Mouse (Mus musculus) thymus, postnatal 10 days (tissue): ENCODE measurements at regions not wholly inside any gene's neighbourhood (a gene's known extent, or its start where the extent isn't known, plus 50 kb on each side); places are given as distances from the start of the nearest gene placed in this dataset.

Source experiments
- DNase-seq, 2 experiments: peaks; one replicate each; pipeline ENCODE4 v3.0.0; 2021; ENCODE audit warnings: low spot score in 2 of 2

DNA sequence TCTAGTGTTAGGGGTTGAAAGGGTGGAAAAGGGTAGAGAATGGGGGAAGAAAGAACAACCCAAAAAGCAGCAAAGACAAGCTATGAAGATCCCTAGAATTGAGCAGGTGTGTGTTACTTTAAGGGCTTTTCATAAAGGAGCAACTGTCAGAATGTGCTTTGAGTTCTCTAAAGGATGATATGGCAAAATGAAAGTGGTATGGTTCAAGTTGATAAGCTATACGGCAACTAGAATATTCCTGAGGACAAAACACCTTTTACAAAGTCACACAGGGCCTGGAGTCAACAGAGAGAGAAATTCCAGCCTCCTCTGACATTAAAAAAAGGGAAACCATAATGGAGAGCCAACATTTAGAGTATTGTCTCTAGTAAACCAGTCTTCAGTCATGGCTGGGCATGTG is 320.6 kb upstream of the Pard3b start:
- no peak for DNase-seq

DNA sequence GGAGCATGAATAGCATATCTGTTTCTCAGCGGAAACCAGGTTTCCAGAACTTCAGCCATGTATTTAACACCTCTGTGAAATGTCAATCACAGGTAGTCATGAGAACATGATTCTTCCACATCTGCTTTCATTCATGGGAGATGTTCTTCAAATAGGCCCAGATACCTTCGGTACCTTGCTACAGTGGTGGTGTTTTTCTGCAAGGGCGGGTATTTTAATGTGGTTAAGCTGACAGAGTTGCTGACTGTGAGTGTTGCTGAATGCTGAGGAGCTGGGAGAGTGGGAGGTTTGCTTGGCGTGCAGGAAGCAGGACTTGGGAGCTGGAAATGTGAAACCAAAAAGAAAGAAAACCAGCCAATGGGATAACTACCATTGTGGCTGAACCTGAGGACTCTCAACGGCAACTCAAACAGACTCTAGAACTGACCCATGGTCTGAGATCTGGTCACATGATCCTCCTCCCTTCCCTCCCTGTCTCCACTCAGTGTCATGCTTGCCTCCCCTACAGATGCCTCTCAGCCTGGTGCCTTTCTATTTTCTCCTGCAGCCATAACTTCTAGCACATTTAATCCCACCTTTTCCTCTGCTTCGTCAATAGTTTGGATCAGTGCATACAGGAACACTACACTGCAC is 317.0 kb upstream of the Pard3b start:
- no peak for DNase-seq

DNA sequence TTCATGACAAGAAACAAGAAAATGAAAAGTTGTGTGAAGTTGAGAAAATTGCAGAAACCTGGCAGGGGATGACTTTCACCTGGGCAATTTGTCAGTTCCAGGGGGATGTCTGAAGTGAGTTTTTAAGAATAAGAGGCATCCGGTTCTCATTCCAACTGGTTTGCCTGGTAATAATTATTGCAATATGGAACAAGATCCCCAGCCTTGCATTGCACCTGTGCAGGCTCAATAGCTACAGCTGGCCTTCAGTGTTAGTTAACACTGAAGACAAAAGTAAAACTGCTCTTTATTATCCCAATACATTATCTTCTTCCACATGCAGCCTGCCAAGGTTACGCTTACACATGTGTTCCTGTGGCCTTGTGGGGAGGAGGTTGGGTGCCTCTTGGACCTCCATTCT is 307.2 kb upstream of the Pard3b start:
- DNase-seq, result no peak

DNA sequence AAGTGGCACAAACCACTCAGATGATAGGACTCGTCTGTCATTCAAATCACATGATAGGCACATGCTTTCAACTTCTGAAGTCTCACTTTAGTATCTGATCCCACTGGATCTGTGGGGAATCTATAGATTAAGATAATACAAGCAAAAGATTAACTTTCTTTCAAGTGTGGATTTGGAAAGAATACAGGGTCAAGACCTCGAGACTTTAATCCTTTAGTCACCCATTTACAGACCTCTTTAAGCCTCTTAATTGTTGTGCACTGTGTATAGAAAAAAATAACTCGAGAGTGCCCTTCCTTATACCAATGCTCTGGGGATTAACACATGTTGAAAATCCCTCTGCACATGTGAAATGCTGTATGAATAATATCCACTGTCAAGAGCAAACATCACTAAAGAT is 306.7 kb upstream of the Pard3b start:
- DNase-seq, result no peak

DNA sequence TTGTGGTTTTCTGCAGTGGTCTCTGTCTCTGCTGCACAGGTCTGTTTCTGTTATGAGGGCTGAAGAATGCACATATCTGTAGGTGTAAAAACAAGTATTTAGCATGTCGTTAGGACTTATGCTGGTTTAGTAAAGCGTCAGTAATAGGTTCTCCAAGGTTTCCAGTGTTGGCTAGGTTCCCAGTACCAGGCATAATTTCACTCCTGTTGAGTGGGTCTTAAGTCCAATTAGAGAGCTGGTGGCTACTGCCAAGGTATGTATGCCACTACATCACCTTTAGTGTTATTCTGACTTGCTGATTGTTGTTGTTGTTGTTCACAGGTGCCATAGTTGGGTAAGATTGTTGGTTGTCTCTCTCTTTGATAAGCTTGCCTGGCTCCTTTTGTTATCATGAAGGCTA is 302.3 kb upstream of the Pard3b start:
- no peak for DNase-seq

DNA sequence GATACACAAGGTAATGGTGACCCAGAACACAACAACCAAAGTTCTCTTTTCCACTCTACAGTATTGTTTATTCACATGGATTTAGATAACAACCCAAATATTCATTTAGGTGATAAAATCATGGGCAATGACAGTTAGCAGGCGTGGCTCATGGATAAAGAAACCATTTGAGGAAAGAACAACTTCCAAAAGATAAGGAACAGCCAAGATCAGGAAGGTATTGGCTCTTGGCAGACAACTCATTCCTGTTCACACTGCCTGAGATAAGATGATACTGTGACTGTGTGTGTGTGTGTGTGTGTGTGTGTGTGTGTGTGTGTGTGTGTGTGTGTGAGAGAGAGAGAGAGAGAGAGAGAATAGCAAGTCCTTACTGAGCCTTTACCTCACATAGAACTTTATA is 285.7 kb upstream of the Pard3b start:
- DNase-seq, result no peak

DNA sequence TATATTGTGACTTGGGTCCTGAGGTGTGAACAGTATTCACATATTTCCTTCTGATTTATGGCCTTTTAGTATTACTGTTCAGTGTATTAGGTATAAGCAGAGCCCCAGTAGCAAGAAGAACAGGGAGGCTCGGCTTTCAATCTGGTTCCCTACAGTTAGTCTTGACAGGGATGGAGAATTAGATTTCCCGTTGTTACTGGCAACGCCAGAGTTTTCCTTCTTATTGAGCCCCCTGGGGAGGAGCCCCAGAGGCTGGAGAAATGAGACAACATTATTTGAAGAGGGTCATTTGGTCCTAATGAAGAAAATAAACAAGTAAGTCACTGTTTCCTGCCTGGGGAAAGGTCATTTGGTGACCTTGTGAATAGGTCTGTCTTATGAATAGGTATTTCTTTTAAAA is 285.1 kb upstream of the Pard3b start:
- no peak for DNase-seq

DNA sequence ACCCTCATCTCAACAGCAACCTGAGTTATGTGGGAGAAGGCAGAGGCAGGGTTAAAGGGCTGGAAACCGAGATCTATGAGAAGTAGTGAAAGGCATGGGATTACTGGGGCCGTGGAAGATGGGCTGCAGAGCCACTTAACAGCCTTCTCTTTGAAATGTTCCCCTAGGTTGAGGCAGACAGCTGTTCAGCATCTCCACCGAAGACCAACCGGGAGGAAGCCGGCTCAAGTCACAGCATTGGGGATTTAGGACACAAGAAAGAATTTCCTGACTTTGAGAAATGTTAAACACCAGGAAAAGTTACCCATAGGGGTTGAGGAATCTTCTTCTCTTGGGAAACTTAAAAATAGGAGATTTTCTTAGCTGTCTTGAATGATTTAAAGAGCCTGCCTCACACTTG is 283.4 kb upstream of the Pard3b start:
- no peak for DNase-seq

DNA sequence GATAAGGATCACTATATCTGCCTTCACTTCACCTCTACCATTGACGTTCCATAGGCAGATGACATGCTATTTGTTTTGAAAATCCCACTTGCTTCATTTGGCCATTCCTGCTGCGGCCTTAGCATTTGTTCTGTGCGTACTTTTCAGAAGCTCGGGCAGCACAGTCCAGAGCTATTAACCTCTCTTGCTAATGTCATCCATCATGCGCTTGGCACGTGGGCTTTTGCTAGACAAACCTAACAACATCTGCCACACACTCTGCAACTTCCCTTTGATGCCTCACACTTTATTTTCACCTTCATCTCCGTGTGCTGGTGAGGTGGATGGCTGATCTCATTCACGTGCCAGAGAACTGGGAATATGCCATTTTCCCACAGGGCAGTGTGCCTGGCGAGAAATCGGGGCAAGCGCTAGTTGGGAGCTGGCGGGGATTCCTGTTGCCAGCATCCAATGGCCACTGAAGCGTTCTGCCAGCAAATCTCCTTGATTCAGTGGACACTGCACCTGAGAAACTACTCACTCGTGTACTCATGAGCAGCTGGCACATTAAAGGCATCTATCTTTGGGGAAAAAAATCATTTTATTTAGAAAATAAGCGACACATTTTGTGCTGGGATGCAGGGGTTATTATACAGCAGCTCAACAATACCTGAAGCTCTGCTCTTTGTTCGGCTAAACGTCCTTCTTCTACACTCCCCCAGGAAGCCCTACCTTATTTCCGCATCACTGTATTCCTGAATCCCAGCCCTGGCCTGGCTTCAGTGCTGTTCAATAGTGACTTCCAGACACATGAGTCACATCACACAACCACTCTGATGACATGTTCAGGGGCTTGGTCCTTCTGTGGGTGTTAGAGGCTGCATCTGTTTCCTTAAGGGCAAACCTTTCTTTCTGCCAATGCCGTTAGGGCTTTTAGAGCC is 279.4 kb upstream of the Pard3b start:
- no peak for DNase-seq

DNA sequence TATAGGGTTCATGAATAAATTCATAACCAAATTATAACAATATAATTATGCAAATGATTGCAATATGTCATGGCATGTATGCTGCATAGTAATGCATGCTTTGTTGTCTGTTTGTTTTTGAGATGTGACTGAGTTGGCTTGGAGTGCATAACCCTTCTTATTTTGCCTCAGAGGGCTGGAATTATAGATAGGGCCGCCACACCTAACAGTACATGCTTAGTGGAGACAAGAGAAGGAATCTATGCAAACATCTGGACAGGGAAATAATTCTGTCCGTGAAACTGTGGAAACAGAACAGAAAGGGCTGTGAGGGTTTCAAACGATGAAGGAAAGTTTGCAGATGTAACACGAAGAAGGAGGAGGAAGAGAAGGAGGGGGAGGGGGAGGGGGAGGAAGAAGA is 266.0 kb upstream of the Pard3b start:
- DNase-seq, result no peak

DNA sequence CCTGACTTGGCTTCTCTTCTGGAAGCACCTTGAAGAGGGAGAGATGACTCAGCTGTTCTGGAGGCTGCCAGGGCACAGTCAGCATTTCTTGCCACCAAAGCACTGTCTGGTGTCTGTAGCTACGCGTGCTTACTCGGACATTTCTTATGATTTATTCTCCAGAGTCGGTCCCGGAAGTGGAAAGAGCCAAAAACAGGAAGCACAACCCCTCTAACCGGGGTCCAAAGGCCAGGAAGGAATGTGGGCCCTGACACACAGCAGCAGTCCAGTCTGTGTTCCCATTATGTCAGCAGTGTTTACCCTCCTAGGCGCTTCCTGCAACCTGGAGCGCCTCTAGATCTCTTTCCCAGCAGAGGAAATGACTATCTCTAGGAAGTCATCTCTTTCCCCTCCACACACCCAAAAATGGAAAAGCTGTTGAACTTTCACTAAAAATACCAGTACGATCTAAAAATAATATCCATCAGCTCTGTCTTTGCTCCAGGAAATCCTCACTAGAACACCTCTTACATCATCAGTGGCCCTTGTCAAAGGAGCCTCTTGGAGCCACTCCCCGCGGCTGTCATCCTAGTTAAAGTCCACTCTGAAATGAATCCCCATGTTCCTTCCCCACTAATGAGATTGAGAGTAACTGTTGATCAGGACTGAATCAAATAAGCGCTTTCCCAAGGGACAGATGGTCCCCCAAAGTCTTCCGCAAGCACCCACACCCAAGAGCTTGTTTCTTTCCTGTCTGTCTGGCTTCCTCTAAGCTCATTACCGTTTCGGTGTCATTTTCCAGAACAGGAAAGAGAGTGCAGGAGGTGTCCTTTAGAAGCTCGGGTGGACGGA is 264.7 kb upstream of the Pard3b start:
- DNase-seq, result no peak

DNA sequence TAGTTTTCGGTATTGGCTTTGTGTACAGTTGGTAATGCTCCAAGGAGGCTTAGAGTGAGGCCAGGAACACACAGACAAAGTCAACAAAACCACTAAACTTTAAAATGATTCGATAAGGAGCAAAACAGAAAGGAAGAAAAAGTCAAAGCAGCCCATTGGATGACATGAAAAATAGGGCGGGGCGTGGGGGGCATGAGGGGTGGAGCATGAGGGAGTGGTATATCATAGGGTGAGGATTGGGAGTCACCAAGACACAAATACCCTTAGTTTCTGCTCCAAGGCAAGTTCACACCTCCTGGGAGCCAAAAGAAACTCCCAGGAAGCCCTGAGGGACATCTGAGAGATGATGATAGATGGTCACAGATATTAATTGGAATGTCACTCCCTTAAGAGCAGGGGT is 262.2 kb upstream of the Pard3b start:
- DNase-seq, result no peak

DNA sequence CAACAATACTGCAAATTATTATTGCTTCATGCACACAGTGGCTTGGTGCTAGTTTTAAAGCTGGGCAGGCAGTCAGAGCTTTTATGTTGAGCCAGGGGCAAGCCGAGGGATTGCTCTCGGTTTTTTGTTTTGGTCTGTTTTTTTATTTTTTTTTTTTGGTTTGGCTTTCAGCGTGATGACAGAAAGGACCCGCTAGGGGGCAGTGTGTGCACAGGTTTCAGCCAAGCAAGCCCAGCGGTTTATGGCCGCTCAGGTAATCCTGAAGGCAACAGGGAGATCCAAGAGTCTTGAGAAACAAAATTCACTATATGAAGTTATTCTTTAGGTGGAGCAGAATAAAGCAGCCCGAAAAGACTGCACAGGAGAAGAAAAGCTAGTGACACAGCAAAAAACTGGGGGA is 261.6 kb upstream of the Pard3b start:
- peak in 1 of 2 experiments; percentile 58 for DNase-seq

DNA sequence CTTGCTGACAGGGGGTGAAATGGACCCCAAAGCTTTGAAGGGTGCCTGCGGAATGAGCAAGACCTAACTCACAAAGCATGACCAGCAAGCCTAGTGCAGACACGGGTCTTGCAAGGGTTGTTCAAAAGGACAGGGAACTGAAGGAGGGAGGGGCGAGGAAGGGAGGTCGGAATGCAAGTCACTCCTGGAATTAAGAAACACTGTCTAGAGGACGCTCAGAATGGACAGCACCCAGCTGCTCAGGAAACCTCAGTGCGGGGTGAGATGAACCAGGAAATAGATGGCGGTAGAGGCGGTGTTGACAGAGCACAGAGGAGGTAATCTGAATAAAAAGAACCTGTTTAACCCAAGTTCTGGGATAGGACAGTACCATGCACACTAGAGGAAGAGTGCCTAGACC is 260.4 kb upstream of the Pard3b start:
- DNase-seq, result no peak

DNA sequence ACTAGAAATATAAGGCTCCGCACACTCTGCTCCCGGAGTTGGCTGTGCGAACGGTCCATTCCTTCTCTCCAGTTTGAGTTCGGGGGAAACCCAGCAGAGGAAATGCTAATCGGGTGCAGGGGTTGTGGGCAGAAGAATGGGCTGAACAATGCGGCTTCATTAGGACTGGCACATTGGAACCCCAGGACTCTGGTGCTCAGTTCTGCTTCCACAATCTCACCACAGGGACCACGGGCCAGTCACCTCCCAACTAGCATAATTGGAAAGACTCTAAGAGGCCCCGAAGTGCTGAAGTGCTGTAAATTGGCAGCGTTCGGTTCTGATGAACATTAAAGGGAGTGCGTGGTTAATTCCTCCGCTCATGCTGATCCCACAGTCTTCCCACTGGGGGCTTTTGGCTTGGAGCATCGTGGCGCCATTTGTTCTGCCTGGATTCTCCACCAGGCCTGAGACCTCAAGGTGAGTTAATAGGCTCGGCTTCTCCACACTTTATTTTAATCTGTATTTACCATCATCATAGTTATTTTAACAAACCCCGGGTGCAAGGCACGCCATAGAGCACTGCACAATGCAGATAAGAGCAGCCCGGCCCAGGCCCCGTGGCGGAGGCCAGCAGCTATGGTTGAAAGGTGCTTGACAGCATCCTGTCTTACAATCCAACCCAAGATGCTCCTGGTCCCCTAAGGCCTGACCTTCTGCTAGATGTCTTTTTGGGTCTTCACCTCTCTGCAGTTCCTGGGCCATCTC is 258.7 kb upstream of the Pard3b start:
- no peak for DNase-seq

DNA sequence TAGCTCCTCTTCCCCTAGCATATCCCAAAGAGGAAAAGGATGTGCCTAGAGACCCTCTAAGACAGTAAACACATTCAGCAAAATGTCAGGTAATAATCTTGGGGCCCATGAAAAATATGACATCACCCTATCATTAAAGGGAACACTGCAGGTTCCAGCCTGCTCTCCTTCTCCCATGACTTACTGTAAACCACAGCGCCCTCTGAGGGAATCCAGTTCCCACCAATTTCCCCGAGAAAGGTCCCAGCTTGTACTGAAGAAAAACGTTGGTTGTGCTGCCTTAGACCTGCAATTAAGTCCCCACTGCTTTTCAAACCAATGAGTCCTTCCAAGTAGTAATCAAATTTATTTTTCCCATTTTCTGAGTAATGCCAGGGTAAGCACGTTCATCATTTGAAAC is 251.0 kb upstream of the Pard3b start:
- DNase-seq, result no peak

DNA sequence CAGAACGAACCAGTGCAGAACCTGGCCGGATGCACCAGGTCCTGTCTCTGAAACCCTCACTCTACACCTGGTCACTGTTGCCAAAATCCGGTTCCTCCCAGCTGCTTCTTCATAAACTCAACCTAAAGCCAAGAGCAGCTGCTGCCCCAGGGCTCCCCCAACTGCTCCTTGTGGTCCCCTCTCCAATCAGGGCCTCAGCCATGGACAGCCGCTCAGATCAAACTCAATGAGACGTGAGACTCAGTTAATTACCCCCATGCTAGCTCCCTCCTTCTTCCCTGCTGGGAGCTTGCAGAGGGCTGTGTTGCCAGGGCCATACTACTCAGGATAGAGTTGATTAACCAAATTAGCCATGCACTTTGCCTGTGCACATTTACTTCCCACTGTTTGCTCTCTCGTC is 240.8 kb upstream of the Pard3b start:
- DNase-seq, result no peak

DNA sequence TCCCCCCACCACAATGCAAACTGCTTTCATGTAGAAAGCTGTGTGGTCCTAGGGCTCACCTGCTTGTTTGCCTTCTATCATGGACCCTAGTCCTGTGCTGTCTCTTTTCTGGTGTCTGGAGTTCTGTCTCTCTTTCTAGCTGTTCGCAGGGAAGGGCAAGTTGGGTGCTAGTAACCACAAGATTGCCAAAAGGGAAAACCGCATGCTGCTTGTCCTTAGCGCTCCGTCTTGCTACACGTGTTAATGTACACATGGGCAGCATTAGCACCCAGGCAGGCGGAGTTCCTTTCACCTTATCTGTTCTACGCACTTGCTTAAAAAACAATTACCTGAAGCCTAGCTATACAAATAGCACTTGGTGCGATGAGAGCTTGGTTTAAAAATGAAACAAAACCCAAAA is 236.3 kb upstream of the Pard3b start:
- DNase-seq, result no peak

DNA sequence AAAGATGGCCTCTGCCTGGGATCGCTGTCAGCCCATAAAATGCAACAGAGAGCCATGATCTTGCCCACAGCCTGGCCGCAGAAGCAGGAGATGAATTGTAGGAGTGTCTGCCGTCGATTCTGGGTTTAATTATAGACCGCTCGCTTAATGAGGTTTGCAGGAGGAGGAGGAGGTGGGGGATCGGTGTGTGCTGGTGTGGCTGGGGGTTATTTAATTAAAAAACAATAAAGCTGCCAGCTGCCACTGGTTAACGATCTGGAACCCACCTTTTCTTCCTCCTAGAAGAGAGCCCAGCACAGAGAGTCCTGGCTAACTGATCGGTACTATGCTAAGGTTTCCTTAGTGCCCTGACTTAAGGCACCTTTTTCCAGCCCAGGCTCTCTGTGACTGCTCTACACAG is 231.4 kb upstream of the Pard3b start:
- DNase-seq, result no peak

DNA sequence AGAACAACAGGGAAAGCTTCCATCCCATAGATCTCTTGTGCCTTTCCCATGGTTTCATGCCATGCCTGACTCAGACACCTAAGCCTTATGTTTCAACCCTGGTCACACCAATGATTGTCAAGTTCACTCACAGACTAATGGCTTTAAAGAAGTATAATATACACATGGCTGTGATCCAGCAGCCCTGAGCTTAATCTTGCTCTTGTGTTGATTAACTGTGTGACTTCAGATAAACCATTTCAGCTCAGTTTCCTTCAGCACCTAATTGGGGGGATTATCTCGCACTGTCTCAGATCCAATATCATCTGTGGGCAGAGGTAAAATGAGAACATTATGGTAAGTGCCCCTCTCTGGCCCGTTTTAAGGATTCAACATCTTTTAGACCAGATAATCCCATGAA is 223.9 kb upstream of the Pard3b start:
- DNase-seq, result no peak

DNA sequence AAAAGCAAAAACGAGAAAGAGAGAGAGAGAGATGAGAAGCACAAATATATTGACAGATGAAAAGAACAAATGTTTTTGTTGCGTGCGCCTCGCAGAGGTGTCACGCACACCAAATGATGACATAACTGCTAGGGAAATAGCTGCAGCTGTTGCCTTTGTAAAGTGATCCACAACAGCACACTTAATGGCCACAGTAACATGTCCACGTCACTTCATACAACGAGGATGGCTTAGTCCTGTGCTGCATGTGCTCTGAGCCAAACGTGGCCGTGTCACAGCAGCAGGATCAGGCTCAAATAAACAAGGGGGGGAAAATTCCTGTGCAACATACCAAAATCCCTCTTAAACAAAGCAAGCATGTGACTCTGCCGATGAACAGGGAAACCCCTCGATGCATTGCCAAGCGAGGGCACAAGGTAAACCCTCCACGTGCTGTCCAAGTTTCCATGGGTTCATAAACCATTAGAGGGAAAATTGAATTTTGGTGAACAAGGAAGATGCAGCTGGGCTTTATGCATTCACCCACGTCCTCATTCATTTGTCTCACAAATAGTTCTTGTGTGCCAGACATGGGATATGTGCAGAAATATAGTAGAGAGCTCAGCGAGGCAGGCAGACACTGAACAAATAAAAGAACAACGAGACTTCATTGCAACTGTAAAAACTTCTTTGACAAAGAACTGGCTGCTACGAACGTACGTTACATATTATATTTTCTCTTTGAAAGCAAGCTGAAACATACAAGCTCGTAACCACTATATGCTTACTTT is 223.0 kb upstream of the Pard3b start:
- no peak for DNase-seq
